Mouse (Mus musculus) small intestine, adult 2 months (tissue): ENCODE results near the gene Rhog.
A peak's percentile ranks its signal among the peaks of the same experiment; 100 is the strongest.

Experiments
- CTCF ChIP-seq: fragments of 200-500 bp; IDR thresholded peaks from 2 replicates; pipeline ENCODE4 v1.5.1; 2012; ENCODE audit warnings: low read depth, mild to moderate bottlenecking, control low read depth, inconsistent platforms, low read length, moderate library complexity, mixed read lengths; ENCODE audit not compliant: insufficient replicate concordance, insufficient read length; ENCODE audit errors: extremely low read depth
- POLR2A ChIP-seq: fragments of 200-500 bp; IDR thresholded peaks from 2 replicates; pipeline ENCODE4 v1.6.1; 2012; ENCODE audit warnings: low read depth, mild to moderate bottlenecking, control low read depth, inconsistent platforms, low read length, moderate library complexity

GRCm38 (mm10) chr7:102250631-102251214 lies 5.1 kb downstream of the Rhog start:
- TF ChIP-seq POLR2A = no peak; the same call in 1 of the 2 replicates
- peak; percentile 77 for TF ChIP-seq CTCF
